Mouse (Mus musculus): ENCODE measurements around the gene Nol9.

DNA sequence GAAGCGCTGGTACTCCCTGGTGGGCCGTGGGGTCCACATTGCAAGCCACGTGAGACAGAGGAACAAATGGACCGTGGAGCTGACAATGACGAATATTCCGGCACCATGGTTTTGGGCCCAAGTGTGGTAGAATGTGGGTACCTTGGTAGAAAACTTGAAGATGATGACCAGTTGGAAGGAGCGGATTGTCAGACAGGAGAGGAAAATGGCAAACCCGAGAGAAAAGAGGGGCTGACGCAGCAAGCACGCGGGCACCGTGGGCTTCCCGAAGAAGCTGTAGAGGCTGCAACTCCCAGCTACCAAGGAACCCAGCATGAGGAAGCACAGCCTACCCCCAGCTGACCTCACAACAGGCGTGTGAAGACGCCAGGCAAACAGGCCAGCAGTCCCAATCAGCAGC, 10.7 kb upstream of the Nol9 start:
- no peak for TF ChIP-seq POLR2A (IDR thresholded peaks at IDR 0.05; ENCODE audit: low read depth, low read length)
- TF ChIP-seq CTCF (conservative IDR thresholded peaks at IDR 0.05; ENCODE audit: insufficient read depth, insufficient read length, low read depth, low read length) = no peak
